Mouse (Mus musculus) cerebellum, adult 2 months (tissue): ENCODE measurements around the gene Tbata.

Experiments
- CTCF ChIP-seq: fragments of 200-500 bp; IDR thresholded peaks from 2 replicates; pipeline ENCODE4 v1.5.1; 2011; ENCODE audit warnings: low read depth, mild to moderate bottlenecking, control low read depth, low read length, moderate library complexity, borderline replicate concordance; ENCODE audit not compliant: insufficient read depth
- POLR2A ChIP-seq: fragments of 200-500 bp; IDR thresholded peaks from 2 replicates; pipeline ENCODE4 v1.6.1; 2011; ENCODE audit warnings: low read length, control low read depth, borderline replicate concordance; ENCODE audit not compliant: insufficient read depth

- TF ChIP-seq CTCF: no peak
- peak; percentile 18; the same call in 1 of the 2 replicates for TF ChIP-seq POLR2A
Observed at GRCm38 (mm10) chr10:61177751-61178150, 6.0 kb downstream of the Tbata start.
